Mouse (Mus musculus) hindbrain, embryonic 12.5 days (tissue): ENCODE data around the gene Igf2bp2. TPM values are rescaled to one million over a fixed set of nuclear protein-coding genes. Genes with fewer than 3 reads are reported as not detected.
A peak's percentile ranks its signal among the peaks of the same experiment; 100 is the strongest.

Experiments
- ATAC-seq: fragments of 200-750 bp; cut with Nextera tagmentation; 2 replicates; pipeline ENCODE4 v1.8.0; 2017; ENCODE audit warnings: moderate TSS enrichment; ENCODE audit not compliant: low FRiP score
- H3K27ac ChIP-seq: fragments of 300-500 bp; sonication (generic); 2 replicates; pipeline ENCODE4 v1.5.1; 2016; ENCODE audit warnings: mild to moderate bottlenecking
- H3K27me3 ChIP-seq: fragments of 300-500 bp; sonication (generic); 2 replicates; pipeline ENCODE4 v1.6.1; 2016; ENCODE audit warnings: mild to moderate bottlenecking
- H3K36me3 ChIP-seq: fragments of 300-500 bp; sonication (generic); 2 replicates; pipeline ENCODE4 v1.6.1; 2016; ENCODE audit warnings: mild to moderate bottlenecking
- H3K4me1 ChIP-seq: fragments of 300-500 bp; sonication (generic); 2 replicates; pipeline ENCODE4 v1.6.1; 2016
- H3K4me2 ChIP-seq: fragments of 300-500 bp; sonication (generic); replicated peaks from 2 replicates; pipeline ENCODE4 v1.6.1; 2016; ENCODE audit warnings: mild to moderate bottlenecking
- H3K4me3 ChIP-seq: fragments of 300-500 bp; sonication (generic); 2 replicates; pipeline ENCODE4 v1.5.1; 2016; ENCODE audit warnings: mild to moderate bottlenecking
- H3K9ac ChIP-seq: fragments of 300-500 bp; sonication (generic); 2 replicates; pipeline ENCODE4 v1.6.1; 2016; ENCODE audit warnings: mild to moderate bottlenecking, moderate library complexity
- H3K9me3 ChIP-seq: fragments of 300-500 bp; sonication (generic); replicated peaks from 2 replicates; pipeline ENCODE4 v1.6.1; 2016; ENCODE audit warnings: mild to moderate bottlenecking
- WGBS: fragments of 180-500 bp; shearing (Covaris S2); methylation state at CpG from one replicate; pipeline ENCODE4 v1.1.7; 2016; 5-methylcytosine and 5-hydroxymethylcytosine counted together
- polyA plus RNA-seq: library from polyadenylated mRNA; unstranded; fragments of >200 nt; fragmentation: Nextera tagmentation; extraction: Ambion mirVana; gene quantifications from 2 replicates; pipeline ENCODE4 v1.2.1, GENCODE M21; 2016

The Igf2bp2 gene
- polyA plus RNA-seq, 1 experiment from 2014 or later: 93.6 TPM

GRCm38 (mm10) chr16:22085411-22085810, 77.7 kb downstream of the Igf2bp2 start:
- H3K27me3 ChIP-seq: no peaks in the 10 kb centered on the region
- H3K9ac ChIP-seq: no peak overlapping the region
- peaks cover 53% of the 10 kb centered on the region for H3K36me3 ChIP-seq
- no peak overlapping the region for H3K4me3 ChIP-seq
- no peaks in the 10 kb centered on the region for H3K9me3 ChIP-seq
- 90% methylated on average over 4 of the region's 4 CpGs for WGBS
- no peaks in the 10 kb centered on the region for H3K4me1 ChIP-seq
- ATAC-seq: no peak
- no peak overlapping the region for H3K4me2 ChIP-seq
- H3K27ac ChIP-seq: no peak overlapping the region

- Histone ChIP-seq H3K27ac (no peak overlapping the region), H3K4me1 (peaks cover 7% of the 10 kb centered on the region), H3K4me2 (no peak overlapping the region), H3K9ac (no peak overlapping the region), H3K4me3 (no peak overlapping the region), H3K27me3 (no peaks in the 10 kb centered on the region), H3K9me3 (no peaks in the 10 kb centered on the region), H3K36me3 (peaks cover 75% of the 10 kb centered on the region)
- WGBS: 86% methylated on average over 12 of the region's 12 CpGs
- no peak for ATAC-seq
Measured at GRCm38 (mm10) chr16:22080125-22080710, 82.9 kb downstream of the Igf2bp2 start.

- Histone ChIP-seq H3K27ac (no peak overlapping the region), H3K36me3 (peaks cover 83% of the 10 kb centered on the region), H3K9ac (no peak overlapping the region), H3K4me3 (no peak overlapping the region), H3K9me3 (no peaks in the 10 kb centered on the region), H3K27me3 (no peaks in the 10 kb centered on the region), H3K4me2 (no peak overlapping the region), H3K4me1 (peaks cover 7% of the 10 kb centered on the region)
- ATAC-seq: no peak
- 39% methylated on average over 4 of the region's 4 CpGs for WGBS
Measured at GRCm38 (mm10) chr16:22076620-22076941, 86.5 kb downstream of the Igf2bp2 start.

- ATAC-seq: peak; percentile 61
- H3K9me3 ChIP-seq: no peaks in the 10 kb centered on the region
- no peaks in the 10 kb centered on the region for H3K27me3 ChIP-seq
- H3K4me3 ChIP-seq: no peak overlapping the region
- no peak overlapping the region for H3K27ac ChIP-seq
- H3K4me1 ChIP-seq: peaks cover 7% of the 10 kb centered on the region
- H3K9ac ChIP-seq: no peak overlapping the region
- 16% methylated on average over 5 of the region's 5 CpGs for WGBS
- peaks cover 83% of the 10 kb centered on the region for H3K36me3 ChIP-seq
- no peak overlapping the region for H3K4me2 ChIP-seq
Measured at GRCm38 (mm10) chr16:22075829-22076619, 87.1 kb downstream of the Igf2bp2 start.

- no peak overlapping the region for H3K4me3 ChIP-seq
- no peak overlapping the region for H3K4me2 ChIP-seq
- no peak for ATAC-seq
- peaks cover 7% of the 10 kb centered on the region for H3K4me1 ChIP-seq
- 77% methylated on average over 6 of the region's 6 CpGs for WGBS
- H3K9ac ChIP-seq: no peak overlapping the region
- H3K27me3 ChIP-seq: no peaks in the 10 kb centered on the region
- H3K36me3 ChIP-seq: peaks cover 82% of the 10 kb centered on the region
- no peaks in the 10 kb centered on the region for H3K9me3 ChIP-seq
- H3K27ac ChIP-seq: no peak overlapping the region
Measured at GRCm38 (mm10) chr16:22075067-22075466, 88.0 kb downstream of the Igf2bp2 start.

GRCm38 (mm10) chr16:22071361-22071760, 91.7 kb downstream of the Igf2bp2 start:
- no peak for ATAC-seq
- Histone ChIP-seq H3K36me3 (peaks cover 89% of the 10 kb centered on the region), H3K27me3 (no peaks in the 10 kb centered on the region), H3K4me3 (no peak overlapping the region), H3K9me3 (no peaks in the 10 kb centered on the region), H3K4me1 (peaks cover 7% of the 10 kb centered on the region), H3K27ac (no peak overlapping the region), H3K4me2 (no peak overlapping the region), H3K9ac (no peak overlapping the region)
- WGBS: 79% methylated on average over 7 of the region's 7 CpGs

GRCm38 (mm10) chr16:22067406-22067805, 95.7 kb downstream of the Igf2bp2 start:
- Histone ChIP-seq H3K36me3 (peaks cover 94% of the 10 kb centered on the region), H3K9ac (no peak overlapping the region), H3K4me3 (no peak overlapping the region), H3K9me3 (no peaks in the 10 kb centered on the region), H3K4me1 (no peaks in the 10 kb centered on the region), H3K27ac (no peak overlapping the region), H3K27me3 (no peaks in the 10 kb centered on the region), H3K4me2 (no peak overlapping the region)
- 90% methylated on average over 8 of the region's 8 CpGs for WGBS
- ATAC-seq: no peak

- H3K27me3 ChIP-seq: no peaks in the 10 kb centered on the region
- H3K9me3 ChIP-seq: no peaks in the 10 kb centered on the region
- no peak overlapping the region for H3K27ac ChIP-seq
- no peaks in the 10 kb centered on the region for H3K4me1 ChIP-seq
- H3K9ac ChIP-seq: no peak overlapping the region
- peaks cover 97% of the 10 kb centered on the region for H3K36me3 ChIP-seq
- H3K4me3 ChIP-seq: no peak overlapping the region
- no peak for ATAC-seq
- H3K4me2 ChIP-seq: no peak overlapping the region
Measured at GRCm38 (mm10) chr16:22065536-22065935, 97.6 kb downstream of the Igf2bp2 start.

- Histone ChIP-seq H3K4me1 (no peaks in the 10 kb centered on the region), H3K4me2 (no peak overlapping the region), H3K4me3 (no peak overlapping the region), H3K27ac (no peak overlapping the region), H3K27me3 (no peaks in the 10 kb centered on the region), H3K36me3 (peaks cover 81% of the 10 kb centered on the region), H3K9me3 (no peaks in the 10 kb centered on the region), H3K9ac (no peak overlapping the region)
- WGBS: 81% methylated on average over 4 of the region's 4 CpGs
- no peak for ATAC-seq
Measured at GRCm38 (mm10) chr16:22062284-22062683, 100.8 kb downstream of the Igf2bp2 start.

- Histone ChIP-seq H3K4me1 (no peaks in the 10 kb centered on the region), H3K9ac (no peak overlapping the region), H3K4me3 (no peak overlapping the region), H3K27me3 (no peaks in the 10 kb centered on the region), H3K9me3 (no peaks in the 10 kb centered on the region), H3K27ac (no peak overlapping the region), H3K36me3 (peaks cover 74% of the 10 kb centered on the region), H3K4me2 (no peak overlapping the region)
- WGBS: 88% methylated on average over 14 of the region's 14 CpGs
- no peak for ATAC-seq
Measured at GRCm38 (mm10) chr16:22061555-22062160, 101.4 kb downstream of the Igf2bp2 start.

- ATAC-seq: no peak
- Histone ChIP-seq H3K27me3 (no peaks in the 10 kb centered on the region), H3K9ac (no peak overlapping the region), H3K4me2 (no peak overlapping the region), H3K36me3 (peaks cover 63% of the 10 kb centered on the region), H3K4me3 (no peak overlapping the region), H3K9me3 (no peaks in the 10 kb centered on the region), H3K27ac (no peak overlapping the region), H3K4me1 (no peaks in the 10 kb centered on the region)
- 95% methylated on average over 10 of the region's 10 CpGs for WGBS
Measured at GRCm38 (mm10) chr16:22060416-22060815, 102.7 kb downstream of the Igf2bp2 start.

GRCm38 (mm10) chr16:22058871-22059270, 104.2 kb downstream of the Igf2bp2 start:
- Histone ChIP-seq H3K36me3 (peaks cover 47% of the 10 kb centered on the region), H3K4me2 (no peak overlapping the region), H3K9me3 (no peaks in the 10 kb centered on the region), H3K4me1 (no peaks in the 10 kb centered on the region), H3K27ac (no peak overlapping the region), H3K27me3 (no peaks in the 10 kb centered on the region), H3K9ac (no peak overlapping the region), H3K4me3 (no peak overlapping the region)
- 95% methylated on average over 7 of the region's 7 CpGs for WGBS
- no peak for ATAC-seq

GRCm38 (mm10) chr16:22057498-22057897, 105.6 kb downstream of the Igf2bp2 start:
- Histone ChIP-seq H3K4me2 (no peak overlapping the region), H3K9ac (no peak overlapping the region), H3K27me3 (no peaks in the 10 kb centered on the region), H3K9me3 (no peaks in the 10 kb centered on the region), H3K36me3 (peaks cover 37% of the 10 kb centered on the region), H3K4me3 (no peak overlapping the region), H3K4me1 (no peaks in the 10 kb centered on the region), H3K27ac (no peak overlapping the region)
- peak; percentile 67 for ATAC-seq
- WGBS: 67% methylated on average over 6 of the region's 6 CpGs
